In the genomic region with DNA sequence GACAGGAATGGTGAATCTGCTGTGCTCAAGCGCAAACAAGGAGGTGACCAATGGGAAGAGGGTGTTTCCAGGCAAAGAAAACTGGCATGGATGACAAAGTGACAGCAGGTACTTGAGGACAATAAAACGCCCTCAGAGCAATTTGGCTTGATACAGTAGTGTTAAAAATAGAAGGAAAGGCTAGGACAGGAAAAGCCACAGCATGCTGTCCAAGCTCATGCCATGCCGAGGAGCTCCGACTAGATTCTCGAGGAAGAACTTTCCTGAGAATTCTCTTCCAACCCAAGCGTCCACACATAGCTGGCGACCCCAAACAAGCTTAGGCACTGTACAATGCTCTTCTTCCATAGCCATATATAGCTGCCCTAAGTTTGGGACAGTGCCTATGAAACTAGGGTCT, we compare ENCODE assay signal across 23 mouse cellular contexts.
DNase-seq lines count a peak whose midpoint lies in the region; ATAC-seq and TF ChIP-seq lines count a peak whose summit lies in the region.
"Had no signal": no experiment of that assay in that cellular context is flagged by ENCODE, and none has a peak within 500 bp of the region (broad histone marks: within the 10 kb centered on the region; RNA-seq: fewer than 3 reads in every experiment).

No protein-coding gene starts in this region.

- no peaks in the 10 kb centered on the region for H3K79me2 ChIP-seq in heart, adult 2 months (replicated peaks; ENCODE audit: control insufficient read depth, insufficient read depth, low read length)

- H3K9ac ChIP-seq in heart, adult 2 months (ENCODE audit: low read depth, low read length) = no peak overlapping the region
- H3K9ac ChIP-seq in heart, postnatal 0 days (replicated peaks; ENCODE audit: low read depth, low read length) = no peak overlapping the region
- H3K9ac ChIP-seq in midbrain, embryonic 16.5 days (ENCODE audit: low read depth, low read length) = no peak overlapping the region
- H3K9ac ChIP-seq: hindbrain, embryonic 14.5 days; intestine, embryonic 15.5 days; limb, embryonic 12.5 days; liver, embryonic 12.5 days; neural tube, embryonic 15.5 days had no signal

- no peaks in the 10 kb centered on the region for H3K27me3 ChIP-seq in heart, adult 2 months (ENCODE audit: control insufficient read depth, insufficient read depth, low read length)
- H3K27me3 ChIP-seq in heart, embryonic 10.5 days (ENCODE audit: insufficient read depth, poor library complexity, severe bottlenecking) = no peaks in the 10 kb centered on the region
- H3K27me3 ChIP-seq in heart, postnatal 0 days (ENCODE audit: control insufficient read depth, insufficient read depth, low read length) = no peaks in the 10 kb centered on the region
- no peaks in the 10 kb centered on the region for H3K27me3 ChIP-seq in midbrain, embryonic 16.5 days (ENCODE audit: control insufficient read depth, insufficient read depth, low read depth, low read length)
- H3K27me3 ChIP-seq: intestine, embryonic 15.5 days; limb, embryonic 12.5 days; liver, embryonic 12.5 days; neural tube, embryonic 15.5 days had no signal

- TF ChIP-seq CTCF in heart, adult 2 months (IDR thresholded peaks at IDR 0.05) = no peak
- no peak for TF ChIP-seq CTCF in heart, postnatal 0 days (IDR thresholded peaks at IDR 0.05; ENCODE audit: low read depth)

- WGBS in heart, adult 2 months = 49% methylated on average over 7 of the region's 7 CpGs
- 58% methylated on average over 7 of the region's 7 CpGs for WGBS in heart, embryonic 10.5 days
- 29% methylated on average over 7 of the region's 7 CpGs for WGBS in heart, postnatal 0 days
- 91% methylated on average over 7 of the region's 7 CpGs for WGBS in midbrain, embryonic 16.5 days

- no peak overlapping the region for H3K4me3 ChIP-seq in heart, adult 2 months
- H3K4me3 ChIP-seq in heart, embryonic 10.5 days = no peak overlapping the region
- no peak overlapping the region for H3K4me3 ChIP-seq in heart, postnatal 0 days (ENCODE audit: low read depth, low read length)
- no peak overlapping the region for H3K4me3 ChIP-seq in midbrain, embryonic 16.5 days (ENCODE audit: low read depth, low read length)
- H3K4me3 ChIP-seq: forebrain, embryonic 10.5 days; intestine, embryonic 15.5 days; left cerebral cortex, adult 2 months; limb, embryonic 12.5 days; liver, embryonic 12.5 days; megakaryocyte, embryonic 14.5 days; myocyte; neural tube, embryonic 15.5 days had no signal

- ATAC-seq in heart, postnatal 0 days (ENCODE audit: insufficient read depth, low read depth) = peak; percentile 76
- no peak for ATAC-seq in midbrain, embryonic 16.5 days
- ATAC-seq: intestine, embryonic 15.5 days; liver, embryonic 12.5 days had no signal

- no peak overlapping the region for H3K4me2 ChIP-seq in heart, postnatal 0 days (ENCODE audit: low read depth, low read length)
- no peak overlapping the region for H3K4me2 ChIP-seq in midbrain, embryonic 16.5 days (ENCODE audit: low read length)
- H3K4me2 ChIP-seq: hindbrain, embryonic 14.5 days; intestine, embryonic 15.5 days; limb, embryonic 12.5 days; liver, embryonic 12.5 days; neural tube, embryonic 15.5 days had no signal

- intact Hi-C loops in heart, adult 2 months (cut with DNase I) = no loop called here

- H3K9me3 ChIP-seq in heart, embryonic 10.5 days = no peaks in the 10 kb centered on the region
- H3K9me3 ChIP-seq in heart, postnatal 0 days (replicated peaks; ENCODE audit: control insufficient read depth, low read length) = no peaks in the 10 kb centered on the region
- no peaks in the 10 kb centered on the region for H3K9me3 ChIP-seq in midbrain, embryonic 16.5 days (replicated peaks; ENCODE audit: control insufficient read depth, low read length, poor library complexity, severe bottlenecking)
- H3K9me3 ChIP-seq: forebrain, embryonic 10.5 days; intestine, embryonic 15.5 days; limb, embryonic 12.5 days; liver, embryonic 12.5 days; megakaryocyte, embryonic 14.5 days; neural tube, embryonic 15.5 days had no signal

- no peak for TF ChIP-seq POLR2A in heart, adult 2 months (IDR thresholded peaks at IDR 0.05; ENCODE audit: insufficient read depth, low read depth, low read length)

- peaks cover 2% of the 10 kb centered on the region for H3K4me1 ChIP-seq in heart, adult 2 months (ENCODE audit: control insufficient read depth, insufficient read depth, low read length)
- H3K4me1 ChIP-seq in heart, embryonic 10.5 days = peaks cover 8% of the 10 kb centered on the region
- peaks cover 15% of the 10 kb centered on the region for H3K4me1 ChIP-seq in heart, postnatal 0 days (ENCODE audit: control insufficient read depth, insufficient read depth)
- H3K4me1 ChIP-seq in midbrain, embryonic 16.5 days (ENCODE audit: control insufficient read depth, insufficient read depth, low read length) = peaks cover under 1% of the 10 kb centered on the region; the same call in 1 of the 2 replicates
- H3K4me1 ChIP-seq: intestine, embryonic 15.5 days; liver, embryonic 12.5 days; megakaryocyte, embryonic 14.5 days had no signal

- peak; percentile 19 to 32 for DNase-seq in heart, adult 2 months
- DNase-seq in heart, embryonic 10.5 days (ENCODE audit: low spot score) = no peak
- DNase-seq in cerebellum, adult 18-20 months = peak; percentile 75 to 87
- DNase-seq in cerebellum, postnatal 25 days = peak; percentile 79 to 81
- peak; percentile 62 for DNase-seq in heart, postnatal 0 days (ENCODE audit: low spot score)
- DNase-seq in right cerebral cortex, postnatal 14 days = no peak
- no peak for DNase-seq in yolk sac, embryonic 10.5 days (ENCODE audit: low spot score)
- DNase-seq: gastrocnemius, postnatal 10 days; kidney, adult 9 months; kidney, postnatal 25 days; lung, adult 2 months; midbrain, embryonic 14.5 days; right cerebral cortex, postnatal 25 days had no signal

- no peaks in the 10 kb centered on the region for H3K36me3 ChIP-seq in heart, adult 2 months (ENCODE audit: control insufficient read depth, insufficient read depth, low read length)
- H3K36me3 ChIP-seq in heart, embryonic 10.5 days = no peaks in the 10 kb centered on the region
- no peaks in the 10 kb centered on the region for H3K36me3 ChIP-seq in heart, postnatal 0 days (replicated peaks; ENCODE audit: control insufficient read depth, insufficient read depth, low read length)
- no peaks in the 10 kb centered on the region for H3K36me3 ChIP-seq in midbrain, embryonic 16.5 days (ENCODE audit: control insufficient read depth, insufficient read depth, low read length)
- H3K36me3 ChIP-seq: forebrain, embryonic 10.5 days; intestine, embryonic 15.5 days; limb, embryonic 12.5 days; liver, embryonic 12.5 days; neural tube, embryonic 15.5 days had no signal

- peak overlapping the region; percentile 36; the same call in 1 of the 2 replicates for H3K27ac ChIP-seq in heart, adult 2 months
- H3K27ac ChIP-seq in heart, embryonic 10.5 days = no peak overlapping the region
- peak overlapping the region; percentile 49 for H3K27ac ChIP-seq in heart, postnatal 0 days (ENCODE audit: low read depth)
- no peak overlapping the region for H3K27ac ChIP-seq in midbrain, embryonic 16.5 days (ENCODE audit: low read length)
- H3K27ac ChIP-seq: forebrain, embryonic 10.5 days; hindbrain, embryonic 14.5 days; intestine, embryonic 15.5 days; left cerebral cortex, adult 2 months; limb, embryonic 12.5 days; liver, embryonic 12.5 days; neural tube, embryonic 15.5 days had no signal

- no peak for TF ChIP-seq EP300 in heart, adult 2 months (IDR thresholded peaks at IDR 0.05; ENCODE audit: insufficient read depth, low read depth, low read length)
- no peak for TF ChIP-seq EP300 in heart, postnatal 0 days (IDR thresholded peaks at IDR 0.05; ENCODE audit: low read depth)

Comparison
In these comparisons a context has a peak if more than half of its experiments do, and no peak if none do; other contexts are left out.
1. DNase-seq: peak in heart, adult 2 months (2 of 2), cerebellum, adult 18-20 months (2 of 2), cerebellum, postnatal 25 days (2 of 2) and heart, postnatal 0 days (single experiment); none in heart, embryonic 10.5 days (single experiment), right cerebral cortex, postnatal 14 days (single experiment) and yolk sac, embryonic 10.5 days (single experiment).
2. H3K27ac ChIP-seq: peak in heart, adult 2 months (single experiment) and heart, postnatal 0 days (single experiment); none in heart, embryonic 10.5 days (single experiment) and midbrain, embryonic 16.5 days (single experiment).